Mouse (Mus musculus): ENCODE results near the gene Map3k5. TPM values are rescaled to one million over a fixed set of nuclear protein-coding genes. Genes with fewer than 3 reads are reported as not detected.

Gene Map3k5
- total RNA-seq, 2 experiments from 2014 or later: 16.0 to 16.5 TPM

GRCm38 (mm10) chr10:20149121-20149834 lies 215.0 kb downstream of the Map3k5 start:
- peak; percentile 33 for ATAC-seq (replicated peaks; ENCODE audit: poor library complexity)

- ATAC-seq (replicated peaks; ENCODE audit: poor library complexity): 0 out of 2 replicates have a peak, but pooled peaks have one; percentile 4
These were observed 215.6 kb downstream of the Map3k5 start for GRCm38 (mm10) chr10:20149835-20150355.

DNA sequence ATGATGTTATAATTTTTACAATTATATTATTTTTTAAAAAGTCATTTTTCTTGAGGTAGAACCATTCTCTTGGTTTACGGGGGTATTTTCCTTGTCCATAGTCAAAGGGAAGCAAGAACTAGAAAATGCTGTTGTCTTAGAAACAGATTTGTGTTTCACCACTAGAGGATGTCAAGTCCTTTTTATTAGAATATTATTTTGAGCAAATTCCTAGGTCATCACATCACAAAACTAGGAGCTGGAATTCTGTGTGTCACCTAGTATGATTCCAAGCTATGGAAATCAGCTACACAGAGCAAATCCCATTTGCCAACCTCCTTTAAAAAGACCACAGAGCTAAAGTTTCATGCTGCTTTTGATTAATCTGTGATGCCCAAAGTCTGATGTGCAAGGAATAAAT lies 217.9 kb downstream of the Map3k5 start:
- ATAC-seq (replicated peaks; ENCODE audit: poor library complexity): no peak

GRCm38 (mm10) chr10:20153507-20153906 lies 219.2 kb downstream of the Map3k5 start:
- ATAC-seq (replicated peaks; ENCODE audit: poor library complexity): no peak

DNA sequence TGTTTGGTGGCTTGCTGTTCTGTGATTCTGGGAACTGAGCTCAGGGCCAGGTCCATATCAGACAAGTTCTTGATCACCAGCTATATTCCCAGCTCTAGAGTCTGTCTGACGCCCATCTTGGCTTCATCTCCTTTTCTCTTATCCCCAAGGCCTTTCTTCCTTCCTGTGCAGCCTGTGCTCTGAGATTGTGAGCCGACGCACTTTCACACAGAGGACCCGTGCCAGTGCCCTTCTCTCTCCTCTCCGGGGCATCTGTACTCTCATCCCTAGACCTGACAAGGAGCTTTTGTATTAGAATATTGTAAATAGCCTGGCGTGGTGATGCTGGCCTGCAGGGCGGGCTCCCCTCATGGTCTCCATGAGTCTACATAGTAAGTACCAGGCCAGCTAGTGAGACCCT lies 221.1 kb downstream of the Map3k5 start:
- ATAC-seq (replicated peaks; ENCODE audit: poor library complexity): peak; percentile 88

DNA sequence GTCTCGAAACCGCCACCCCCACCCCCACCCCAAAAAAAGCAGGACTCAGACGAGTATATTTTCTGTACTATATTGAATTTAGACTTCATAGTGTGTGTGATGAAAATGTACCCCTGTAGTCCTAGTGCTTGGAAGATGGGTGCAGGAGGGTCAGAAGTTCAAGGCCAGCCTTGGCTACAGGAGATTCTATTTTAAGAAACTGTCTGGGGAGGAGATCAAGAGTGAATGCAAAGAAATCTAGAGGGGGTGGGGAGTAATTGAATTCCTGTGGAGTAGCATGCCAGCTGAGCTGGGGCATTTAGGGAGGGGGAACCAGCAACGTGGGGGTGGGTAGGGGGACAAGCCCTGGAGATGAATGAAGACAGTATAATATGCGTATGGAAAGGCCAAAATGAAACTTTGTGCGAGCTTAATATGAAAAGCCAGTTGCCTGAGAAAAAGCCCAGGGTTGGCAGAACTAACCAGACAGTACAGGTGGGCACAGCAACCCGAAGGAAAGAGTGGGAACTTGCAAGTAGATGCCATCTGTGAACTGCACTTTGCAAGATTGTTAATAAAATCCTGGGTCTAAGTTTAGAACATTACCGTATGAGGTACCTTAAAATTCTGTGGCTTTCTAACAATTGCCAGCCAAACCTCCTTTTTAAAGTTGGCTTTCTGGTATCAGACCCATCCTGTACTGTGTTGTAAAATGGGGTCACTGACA lies 222.9 kb downstream of the Map3k5 start:
- no peak for ATAC-seq (replicated peaks; ENCODE audit: poor library complexity)

DNA sequence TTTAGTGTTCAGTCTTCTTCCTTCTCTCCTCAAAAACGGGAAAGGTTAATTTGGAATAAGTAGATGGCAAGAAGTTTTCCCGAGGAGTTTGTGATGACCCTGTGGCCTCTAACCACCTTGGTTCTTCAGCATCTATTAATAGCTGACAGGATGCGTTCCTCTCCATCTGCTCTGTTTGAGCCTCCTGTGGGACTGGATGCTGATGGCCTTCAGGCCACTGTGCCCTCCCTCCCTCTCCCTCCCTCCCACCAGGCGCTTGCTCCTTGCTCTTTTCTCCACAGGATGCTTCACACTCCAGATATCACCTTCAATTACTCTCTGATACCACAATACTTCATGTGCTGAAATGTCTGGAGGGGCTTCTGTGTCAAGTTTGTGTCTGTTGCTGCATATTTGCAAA lies 224.5 kb downstream of the Map3k5 start:
- ATAC-seq (replicated peaks; ENCODE audit: poor library complexity): no peak

- ATAC-seq (replicated peaks; ENCODE audit: poor library complexity): no peak
These were observed 225.0 kb downstream of the Map3k5 start for GRCm38 (mm10) chr10:20159308-20159707.

- ATAC-seq (replicated peaks; ENCODE audit: poor library complexity): peak; percentile 83
These were observed 226.6 kb downstream of the Map3k5 start for GRCm38 (mm10) chr10:20160914-20161313.

DNA sequence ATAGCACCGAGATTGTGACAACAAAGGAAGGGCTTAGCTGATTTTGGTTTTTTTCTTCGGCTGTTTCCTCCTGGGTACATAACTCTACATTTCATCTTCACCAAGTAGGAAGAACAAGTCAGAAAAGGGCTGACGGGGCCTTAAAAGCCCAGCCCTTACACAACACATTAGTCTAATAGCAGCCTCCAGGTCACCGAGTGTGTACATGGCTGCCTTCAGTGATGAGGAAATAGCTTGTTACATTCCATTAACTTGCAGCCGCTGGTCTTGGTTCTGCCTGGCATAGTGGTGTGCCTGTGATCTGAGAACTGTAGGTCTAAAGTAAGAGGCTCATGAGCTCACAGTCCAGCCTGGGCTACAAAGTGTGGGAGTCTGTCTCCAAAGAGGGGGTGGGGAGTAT lies 230.5 kb downstream of the Map3k5 start:
- no peak for ATAC-seq (replicated peaks; ENCODE audit: poor library complexity)

DNA sequence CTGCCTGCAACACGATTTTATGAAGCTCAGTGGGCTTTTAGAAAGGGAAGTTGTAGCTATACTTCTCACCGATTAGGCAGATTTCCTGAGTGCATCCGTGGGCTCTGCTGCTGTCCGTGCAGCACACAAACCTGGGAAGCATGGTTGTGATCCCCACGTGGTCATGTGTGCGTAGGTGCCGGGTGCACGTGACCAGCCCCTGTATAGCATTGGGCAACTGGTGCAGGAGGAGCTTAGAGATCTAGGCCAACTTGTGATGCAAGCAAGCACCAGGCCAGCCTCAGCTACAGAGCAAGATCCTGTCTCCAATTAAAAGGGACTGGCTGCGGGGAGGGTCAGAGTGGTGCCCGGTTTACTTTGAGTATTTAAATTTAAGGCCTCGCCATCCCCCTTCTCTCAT lies 232.5 kb downstream of the Map3k5 start:
- ATAC-seq (replicated peaks; ENCODE audit: poor library complexity): peak; percentile 78

DNA sequence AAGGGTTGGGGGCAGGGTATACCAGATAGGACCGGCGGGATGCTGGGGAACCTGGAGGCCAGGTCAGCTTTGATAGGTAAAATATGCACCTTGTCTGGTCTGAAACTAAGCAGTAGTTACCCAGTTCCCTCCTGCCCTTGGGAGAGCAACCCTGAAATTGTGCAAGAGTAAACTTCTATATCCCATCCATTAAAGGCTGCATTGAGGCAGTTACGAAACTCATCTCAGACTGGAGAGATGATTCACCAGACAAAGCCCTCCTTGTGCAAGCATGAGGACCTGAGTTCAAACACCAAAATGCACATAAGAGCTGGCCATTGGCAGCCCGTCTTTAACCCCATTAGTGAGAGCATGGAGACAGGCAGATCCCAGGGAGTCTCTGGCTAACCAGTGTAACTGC lies 233.2 kb downstream of the Map3k5 start:
- peak; percentile 60 for ATAC-seq (replicated peaks; ENCODE audit: poor library complexity)

GRCm38 (mm10) chr10:20169182-20169674 lies 235.0 kb downstream of the Map3k5 start:
- ATAC-seq (replicated peaks; ENCODE audit: poor library complexity): no peak

GRCm38 (mm10) chr10:20169927-20170604 lies 235.8 kb downstream of the Map3k5 start:
- peak; percentile 4; the same call in 1 of the 2 replicates for ATAC-seq (replicated peaks; ENCODE audit: poor library complexity)

GRCm38 (mm10) chr10:20170605-20171088 lies 236.4 kb downstream of the Map3k5 start:
- ATAC-seq (replicated peaks; ENCODE audit: poor library complexity): peak; percentile 82

- ATAC-seq (replicated peaks; ENCODE audit: poor library complexity): no peak
These were observed 236.9 kb downstream of the Map3k5 start for GRCm38 (mm10) chr10:20171209-20171608.

DNA sequence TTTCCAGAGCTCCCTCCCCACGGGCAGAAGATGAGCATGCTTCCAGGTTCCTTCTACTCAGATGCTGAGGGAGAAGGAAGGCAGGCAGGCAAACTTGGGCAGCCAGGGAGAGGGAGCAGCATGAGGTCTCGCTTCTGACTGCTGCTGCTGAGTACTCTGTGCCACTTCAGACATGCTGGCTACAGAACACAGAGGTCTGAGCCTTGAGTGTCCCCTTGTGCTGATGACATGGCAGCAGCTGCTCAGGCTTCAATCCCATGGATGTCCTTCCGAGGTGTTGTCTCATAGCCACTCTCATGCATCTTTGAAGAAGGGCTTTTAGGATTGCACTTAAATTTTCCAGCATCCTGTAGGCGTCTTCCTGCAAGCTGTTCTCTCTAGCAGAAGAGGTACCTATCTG lies 237.5 kb downstream of the Map3k5 start:
- ATAC-seq (replicated peaks; ENCODE audit: poor library complexity): no peak

DNA sequence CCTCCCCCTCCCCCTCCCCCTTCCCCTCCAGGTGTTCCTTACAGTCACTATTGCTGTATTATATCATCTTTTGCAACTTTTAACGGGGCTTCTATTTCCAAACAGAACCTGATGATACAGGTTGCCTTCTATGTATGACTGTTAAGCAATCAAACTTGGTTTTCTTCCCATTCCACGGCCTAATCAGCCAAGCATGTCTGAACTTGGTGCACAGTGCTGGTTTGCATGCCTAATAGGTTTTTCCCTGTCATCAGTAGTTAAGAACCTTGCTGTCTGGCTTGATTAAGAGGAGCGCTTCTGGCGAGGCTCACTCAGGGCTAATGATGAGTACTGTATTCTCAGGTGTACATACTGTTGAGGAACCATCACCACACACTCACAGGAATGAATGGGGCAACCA lies 239.5 kb downstream of the Map3k5 start:
- no peak for ATAC-seq (replicated peaks; ENCODE audit: poor library complexity)

DNA sequence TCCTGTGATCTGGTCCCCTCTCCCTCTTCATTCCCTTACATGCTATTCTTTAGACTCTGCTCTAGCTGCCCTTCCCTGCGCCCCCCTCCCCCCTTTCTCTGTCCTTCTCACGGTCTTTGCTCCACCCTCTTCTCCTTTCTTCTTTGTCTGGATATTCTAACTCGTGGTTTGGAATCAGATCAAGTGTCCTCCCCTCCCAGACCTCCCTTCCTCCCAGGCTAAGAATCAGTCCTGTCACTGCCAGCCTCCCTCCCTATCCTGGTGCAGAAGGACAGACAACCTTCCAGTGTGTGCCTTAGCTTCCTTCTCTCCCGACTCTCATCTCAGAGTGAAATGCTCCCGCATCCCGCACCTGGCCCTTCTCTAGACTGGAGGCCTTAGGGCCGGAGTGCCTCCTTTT lies 241.8 kb downstream of the Map3k5 start:
- no peak; the same call in 1 of the 2 replicates for ATAC-seq (replicated peaks; ENCODE audit: poor library complexity)

DNA sequence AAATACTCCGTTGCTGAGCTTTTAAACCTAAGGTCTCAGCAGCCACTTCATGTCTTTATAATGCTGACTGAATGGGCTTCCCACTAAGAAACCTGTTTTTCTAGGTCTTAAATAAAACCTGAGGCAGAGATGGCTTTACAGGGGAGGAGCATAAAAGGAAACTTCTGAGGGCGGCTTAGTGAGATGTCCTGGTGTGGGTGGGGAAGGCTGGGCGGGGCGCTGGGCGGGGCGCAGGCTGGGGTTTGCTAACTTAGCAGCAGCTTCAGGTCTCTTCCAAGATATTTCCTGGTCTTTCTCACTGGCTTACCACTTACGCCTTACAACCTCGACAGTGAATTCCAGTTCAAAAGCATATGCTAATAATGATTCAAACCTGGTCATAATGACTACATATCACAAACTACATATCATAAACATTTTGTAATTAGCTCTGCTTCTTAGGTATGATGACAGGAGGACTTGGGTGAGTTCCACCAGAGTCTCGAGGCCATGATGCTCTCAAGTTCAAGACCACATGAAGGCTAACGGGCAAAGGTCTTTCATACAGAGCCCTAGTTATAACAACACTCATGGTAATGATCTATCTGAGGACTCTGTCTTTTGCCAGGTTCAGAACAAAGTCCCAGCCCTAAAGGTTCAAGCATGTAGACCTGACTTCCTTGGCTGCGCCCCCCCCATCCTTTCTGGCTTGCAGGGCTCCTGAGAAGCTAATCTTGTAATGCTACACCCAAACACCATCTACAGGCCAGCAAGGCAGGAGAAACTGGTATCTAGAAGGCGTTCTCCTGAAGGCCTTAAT lies 244.7 kb downstream of the Map3k5 start:
- ATAC-seq (replicated peaks; ENCODE audit: poor library complexity): peak; percentile 53

Data from megakaryocyte progenitor cell, adult 5-6 weeks (primary cell).